Mouse (Mus musculus): ENCODE measurements around the gene Robo1. TPM values are rescaled to one million over a fixed set of nuclear protein-coding genes. Genes with fewer than 3 reads are reported as not detected.

The Robo1 gene
- 0.72 TPM in 1 of 2 replicates, not detected in the other for polyA plus RNA-seq (2012; ENCODE audit: insufficient read depth, insufficient read length, missing spikeins)

DNA sequence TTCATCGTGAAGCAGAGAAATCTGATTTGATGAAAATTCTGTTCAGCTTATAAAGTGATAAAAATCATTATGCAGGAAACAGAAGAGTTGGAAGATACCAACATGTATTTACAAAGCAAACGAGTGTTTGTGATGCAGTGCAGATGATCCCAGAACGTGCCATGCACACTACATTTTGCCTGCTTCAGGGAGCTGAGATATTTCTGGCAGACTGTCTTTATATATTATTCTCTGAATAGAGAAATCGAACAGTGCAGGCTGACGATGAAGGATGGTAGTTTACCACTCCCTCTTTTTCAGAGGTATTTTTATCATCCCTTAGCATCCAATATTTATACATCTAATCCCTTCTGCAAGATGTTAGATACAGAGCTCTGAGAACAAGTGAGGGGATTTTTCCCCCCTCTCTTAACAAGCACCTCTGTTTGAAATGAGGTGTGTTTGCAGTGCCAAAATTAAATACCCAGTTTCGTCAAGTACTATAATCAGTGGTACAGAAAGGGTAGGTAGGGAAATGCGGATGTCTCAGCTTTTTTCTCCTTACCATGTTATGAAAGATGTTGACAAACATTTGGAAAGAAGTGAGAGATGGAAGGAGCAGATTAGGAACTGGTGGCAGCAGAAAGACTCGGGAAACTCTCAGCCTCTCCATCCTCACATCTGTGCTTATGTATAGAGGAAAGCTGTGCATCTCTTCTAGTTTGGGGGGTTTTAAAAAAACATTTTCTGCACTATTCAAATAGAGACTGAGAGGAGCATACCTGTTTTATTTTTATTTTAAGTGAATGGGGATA lies at the start of gene Robo1:
Robo1 (plus strand) TSS at position 770 of the 794 bp plus-strand sequence.
- TF ChIP-seq POLR2A (IDR thresholded peaks at IDR 0.05; ENCODE audit: borderline replicate concordance, low read depth, low read length) (no peak), CTCF (IDR thresholded peaks at IDR 0.05; ENCODE audit: low read depth, low read length) (no peak)
- H3K4me3 ChIP-seq (ENCODE audit: insufficient read depth, low read length) = no peak within 1 kb of the TSS
- H3K27ac ChIP-seq (ENCODE audit: insufficient read depth, low read depth, low read length) = no peak within 1 kb of the TSS
- no peaks in the 10 kb centered on the region for H3K4me1 ChIP-seq (ENCODE audit: control insufficient read depth, insufficient read depth, low read length)

DNA sequence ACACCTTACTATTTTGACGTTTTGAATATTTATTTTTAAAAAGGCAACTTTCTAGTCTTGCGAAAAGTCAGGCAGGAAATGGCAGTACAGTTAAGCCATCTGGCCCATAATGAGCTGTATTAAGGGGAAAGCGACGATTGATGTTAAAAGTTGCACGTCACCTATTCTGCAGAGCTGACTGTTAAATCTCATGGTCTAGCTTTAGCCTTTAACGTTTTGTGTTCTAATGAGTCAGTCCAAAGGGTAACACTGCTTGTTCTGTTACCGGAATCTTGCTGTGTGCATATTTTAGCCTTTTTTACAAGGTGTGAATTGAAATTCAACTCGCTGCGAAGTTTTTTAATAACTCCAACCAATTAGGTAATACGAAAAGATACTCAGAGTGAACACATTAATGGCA lies 40.3 kb upstream of the Robo1 start:
- H3K4me3 ChIP-seq (ENCODE audit: insufficient read depth, low read length) = no peak overlapping the region
- H3K27ac ChIP-seq (ENCODE audit: insufficient read depth, low read depth, low read length) = no peak overlapping the region

DNA sequence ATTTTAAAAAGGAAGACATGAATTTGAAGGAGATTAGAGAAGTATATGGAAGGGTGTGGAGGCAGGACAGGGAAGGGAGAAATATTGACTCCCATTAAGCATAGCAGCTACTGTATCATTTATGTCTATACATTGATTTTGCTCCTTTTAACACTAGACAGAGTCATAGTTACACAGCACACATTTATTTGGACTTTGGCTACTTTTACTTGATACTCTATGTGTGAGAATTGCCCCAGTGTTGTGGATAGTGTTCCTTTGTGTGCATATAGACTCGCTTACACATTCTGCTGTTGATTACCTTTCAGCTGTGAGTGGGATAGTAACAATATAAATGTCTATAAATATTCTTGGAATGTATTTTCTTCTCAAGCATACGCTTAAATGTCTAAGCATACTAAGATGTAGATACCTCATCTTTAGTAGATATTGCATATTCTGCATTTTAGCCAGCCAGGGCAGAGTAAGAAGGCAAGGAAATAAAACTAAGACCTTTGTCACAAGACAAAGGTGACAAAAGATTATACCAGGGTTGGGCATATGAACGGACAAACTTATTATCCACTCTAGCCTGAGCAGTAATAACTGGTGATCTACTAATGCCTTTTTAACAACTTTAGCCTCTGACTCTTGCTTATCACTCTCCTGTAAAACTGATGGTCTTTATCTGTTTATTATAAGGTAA lies 31.6 kb upstream of the Robo1 start:
- H3K27ac ChIP-seq (ENCODE audit: insufficient read depth, low read depth, low read length) = no peak overlapping the region
- TF ChIP-seq CTCF (IDR thresholded peaks at IDR 0.05; ENCODE audit: low read depth, low read length) = no peak
- no peak for TF ChIP-seq POLR2A (IDR thresholded peaks at IDR 0.05; ENCODE audit: borderline replicate concordance, low read depth, low read length)
- no peaks in the 10 kb centered on the region for H3K4me1 ChIP-seq (ENCODE audit: control insufficient read depth, insufficient read depth, low read length)
- H3K4me3 ChIP-seq (ENCODE audit: insufficient read depth, low read length) = no peak overlapping the region

More for the DNA sequence above, 40.3 kb upstream of the Robo1 start:
- no peak for TF ChIP-seq CTCF (IDR thresholded peaks at IDR 0.05; ENCODE audit: low read depth, low read length)
- TF ChIP-seq POLR2A (IDR thresholded peaks at IDR 0.05; ENCODE audit: borderline replicate concordance, low read depth, low read length) = no peak
- H3K4me1 ChIP-seq (ENCODE audit: control insufficient read depth, insufficient read depth, low read length) = no peaks in the 10 kb centered on the region

DNA sequence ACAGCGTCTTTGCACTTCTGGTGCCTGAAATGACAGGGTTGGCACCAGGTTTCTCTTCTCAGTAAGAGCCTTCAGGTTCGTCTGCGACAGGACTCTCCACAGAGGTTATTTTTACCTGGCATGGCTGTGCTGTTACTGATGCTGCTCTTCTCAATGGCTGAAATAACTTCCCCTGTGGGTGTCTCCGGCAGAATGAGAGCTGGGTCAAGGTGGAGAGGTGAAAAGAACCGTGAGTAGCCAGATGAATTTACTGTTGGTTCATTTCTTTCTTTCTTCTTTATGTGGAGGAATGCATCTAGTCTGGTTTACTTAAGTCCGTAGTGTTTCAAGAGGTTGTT lies 194 bp downstream of the Robo1 start:
- Histone ChIP-seq H3K4me3 (ENCODE audit: insufficient read depth, low read length) (no peak overlapping the region), H3K27ac (ENCODE audit: insufficient read depth, low read depth, low read length) (no peak overlapping the region), H3K4me1 (ENCODE audit: control insufficient read depth, insufficient read depth, low read length) (no peaks in the 10 kb centered on the region)
- TF ChIP-seq CTCF (IDR thresholded peaks at IDR 0.05; ENCODE audit: low read depth, low read length) (no peak), POLR2A (IDR thresholded peaks at IDR 0.05; ENCODE audit: borderline replicate concordance, low read depth, low read length) (no peak)

DNA sequence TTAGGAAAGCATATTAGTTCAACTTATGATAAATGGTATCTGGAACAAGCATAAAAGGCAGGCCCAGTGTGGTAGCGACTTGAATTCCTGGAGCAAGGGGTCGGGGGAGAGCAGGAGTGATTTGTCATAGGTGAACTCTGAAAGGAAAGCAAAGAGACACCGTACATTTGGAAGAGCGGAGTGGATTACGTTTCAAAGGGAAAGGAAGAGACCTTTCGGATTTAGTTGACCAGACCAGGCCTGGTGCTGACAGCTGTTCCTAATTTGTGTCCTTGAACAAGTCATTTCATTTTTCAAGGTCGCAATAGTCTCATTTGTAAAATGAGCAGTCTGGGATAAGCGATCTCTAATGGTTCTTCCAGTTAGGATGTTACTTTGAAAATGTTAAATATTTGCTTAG lies 19.2 kb downstream of the Robo1 start:
- no peak for TF ChIP-seq POLR2A (IDR thresholded peaks at IDR 0.05; ENCODE audit: borderline replicate concordance, low read depth, low read length)
- TF ChIP-seq CTCF (IDR thresholded peaks at IDR 0.05; ENCODE audit: low read depth, low read length) = no peak
- Histone ChIP-seq H3K27ac (ENCODE audit: insufficient read depth, low read depth, low read length) (no peak overlapping the region), H3K4me3 (ENCODE audit: insufficient read depth, low read length) (no peak overlapping the region), H3K4me1 (ENCODE audit: control insufficient read depth, insufficient read depth, low read length) (no peaks in the 10 kb centered on the region)

DNA sequence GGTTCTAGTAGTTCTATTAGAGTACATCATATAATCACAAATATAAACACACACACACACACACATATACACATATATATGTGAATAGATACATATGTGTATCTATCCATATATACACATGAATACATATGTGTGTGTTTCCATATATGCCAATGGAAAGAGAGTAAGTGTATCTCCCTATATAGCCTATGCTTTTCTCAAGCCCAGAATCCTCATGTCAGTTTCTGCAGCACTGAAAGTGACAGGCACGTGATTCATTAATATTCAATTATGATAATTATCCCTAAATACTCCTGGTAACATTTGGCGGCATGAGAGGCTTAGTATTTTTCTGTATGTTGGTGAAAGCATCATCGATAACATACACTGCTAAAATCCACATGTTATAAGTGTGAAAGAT lies 20.5 kb downstream of the Robo1 start:
- Histone ChIP-seq H3K4me3 (ENCODE audit: insufficient read depth, low read length) (no peak overlapping the region), H3K27ac (ENCODE audit: insufficient read depth, low read depth, low read length) (no peak overlapping the region), H3K4me1 (ENCODE audit: control insufficient read depth, insufficient read depth, low read length) (no peaks in the 10 kb centered on the region)
- TF ChIP-seq CTCF (IDR thresholded peaks at IDR 0.05; ENCODE audit: low read depth, low read length) (no peak), POLR2A (IDR thresholded peaks at IDR 0.05; ENCODE audit: borderline replicate concordance, low read depth, low read length) (no peak)

DNA sequence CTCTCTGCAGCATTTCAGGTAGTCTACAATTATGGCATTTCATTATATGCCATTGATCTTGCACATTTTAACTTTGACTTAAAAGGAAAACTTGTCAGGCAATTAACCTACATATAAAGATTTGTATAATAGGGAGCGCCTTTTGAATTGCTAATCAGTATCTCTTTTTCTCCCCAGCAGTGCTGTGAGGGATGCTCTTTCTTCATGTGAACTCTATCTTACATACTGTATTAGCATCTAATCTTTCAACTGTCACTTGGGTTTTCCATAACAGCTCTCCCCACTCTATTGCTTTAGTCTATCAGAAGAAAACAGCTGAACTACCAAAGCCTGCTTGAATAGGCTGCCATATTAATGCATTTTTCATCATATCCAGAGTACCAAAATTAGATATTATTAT lies 29.7 kb downstream of the Robo1 start:
- no peak for TF ChIP-seq CTCF (IDR thresholded peaks at IDR 0.05; ENCODE audit: low read depth, low read length)
- TF ChIP-seq POLR2A (IDR thresholded peaks at IDR 0.05; ENCODE audit: borderline replicate concordance, low read depth, low read length) = no peak
- Histone ChIP-seq H3K27ac (ENCODE audit: insufficient read depth, low read depth, low read length) (no peak overlapping the region), H3K4me1 (ENCODE audit: control insufficient read depth, insufficient read depth, low read length) (no peaks in the 10 kb centered on the region), H3K4me3 (ENCODE audit: insufficient read depth, low read length) (no peak overlapping the region)

DNA sequence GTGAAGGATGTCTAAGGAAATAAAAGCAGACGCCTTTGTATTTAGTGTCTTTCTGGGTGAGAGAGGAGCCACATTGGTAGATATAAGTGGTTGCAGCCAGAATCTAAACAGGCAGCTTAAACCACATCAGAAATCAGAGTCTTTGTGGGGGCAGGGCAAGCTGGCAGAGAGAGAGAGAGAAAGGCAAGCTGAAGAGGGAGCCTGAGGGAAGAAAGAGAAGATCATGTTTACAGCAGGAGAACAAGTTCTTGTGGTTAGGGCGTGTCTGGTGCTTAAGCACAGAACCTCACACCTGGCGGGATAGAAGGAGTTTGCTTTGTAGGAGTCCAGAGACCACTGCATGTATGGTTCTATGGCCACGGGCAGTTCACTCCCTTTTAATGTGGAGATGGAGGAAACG lies 42.3 kb downstream of the Robo1 start:
- Histone ChIP-seq H3K4me3 (ENCODE audit: insufficient read depth, low read length) (no peak overlapping the region), H3K27ac (ENCODE audit: insufficient read depth, low read depth, low read length) (no peak overlapping the region), H3K4me1 (ENCODE audit: control insufficient read depth, insufficient read depth, low read length) (no peaks in the 10 kb centered on the region)
- no peak for TF ChIP-seq CTCF (IDR thresholded peaks at IDR 0.05; ENCODE audit: low read depth, low read length)

DNA sequence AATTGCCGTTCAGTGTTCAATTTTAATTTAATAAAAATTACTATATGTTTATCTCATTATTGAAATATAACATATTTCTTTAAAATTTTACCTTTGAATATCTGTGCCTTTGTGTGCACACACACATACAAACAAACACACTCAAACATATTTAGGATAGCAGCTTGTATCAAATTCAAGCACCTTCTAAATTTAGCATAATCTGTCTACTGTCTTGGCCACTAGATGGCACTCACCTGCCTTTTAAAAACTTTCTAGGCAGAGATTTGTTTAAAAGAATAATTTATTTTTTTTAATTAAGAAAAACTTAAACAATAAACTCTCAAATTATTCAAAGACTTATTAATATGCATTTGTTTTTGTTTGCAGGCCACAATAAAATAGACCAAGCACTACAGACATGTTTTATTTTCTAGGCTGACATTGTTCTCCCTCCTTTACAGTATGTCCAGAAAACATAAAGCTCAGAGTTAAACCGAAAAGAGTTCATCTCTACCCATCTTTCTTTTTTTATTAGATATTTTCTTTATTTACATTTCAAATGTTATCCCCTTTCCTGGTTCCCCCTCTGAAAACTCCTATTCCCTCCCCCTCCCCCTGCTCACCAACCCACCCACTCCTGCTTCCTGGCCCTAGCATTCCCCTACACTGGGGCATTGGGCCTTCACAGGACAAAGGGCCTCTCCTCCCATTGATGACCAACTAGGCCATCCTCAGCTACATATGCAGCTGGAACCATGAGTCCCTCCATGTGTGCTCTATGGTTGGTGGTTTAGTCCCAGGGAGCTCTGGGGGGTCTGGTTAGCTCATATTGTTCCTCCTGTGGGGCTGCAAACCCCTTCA lies 48.6 kb downstream of the Robo1 start:
- TF ChIP-seq CTCF (IDR thresholded peaks at IDR 0.05; ENCODE audit: low read depth, low read length) (no peak), POLR2A (IDR thresholded peaks at IDR 0.05; ENCODE audit: borderline replicate concordance, low read depth, low read length) (no peak)
- Histone ChIP-seq H3K4me1 (ENCODE audit: control insufficient read depth, insufficient read depth, low read length) (no peaks in the 10 kb centered on the region), H3K4me3 (ENCODE audit: insufficient read depth, low read length) (no peak overlapping the region), H3K27ac (ENCODE audit: insufficient read depth, low read depth, low read length) (no peak overlapping the region)
